Mouse (Mus musculus) kidney, adult 9 months (tissue): ENCODE measurements at regions not wholly inside any gene's neighbourhood (a gene's known extent, or its start where the extent isn't known, plus 50 kb on each side); places are given as distances from the start of the nearest gene placed in this dataset.

ENCODE experiments used
- DNase-seq: peaks from one replicate; pipeline ENCODE4 v3.0.0; 2022

GRCm38 (mm10) chr1:187413881-187414280 lies 194.7 kb upstream of the Esrrg start:
- DNase-seq, result no peak

GRCm38 (mm10) chr1:187418186-187419140 lies 190.1 kb upstream of the Esrrg start:
- no peak for DNase-seq

- DNase-seq, result peak; percentile 69
Observed at GRCm38 (mm10) chr1:187428536-187429215, 179.9 kb upstream of the Esrrg start.

GRCm38 (mm10) chr1:187433716-187434634 lies 174.6 kb upstream of the Esrrg start:
- no peak for DNase-seq

- peak; percentile 70 for DNase-seq
Observed at GRCm38 (mm10) chr1:187439170-187439914, 169.2 kb upstream of the Esrrg start.

- no peak for DNase-seq
Observed at GRCm38 (mm10) chr1:187441668-187442193, 166.9 kb upstream of the Esrrg start.

- no peak for DNase-seq
Observed at GRCm38 (mm10) chr1:187446511-187446910, 162.1 kb upstream of the Esrrg start.

GRCm38 (mm10) chr1:187448173-187448572 lies 160.4 kb upstream of the Esrrg start:
- peak; percentile 84 for DNase-seq

GRCm38 (mm10) chr1:187450106-187450505 lies 158.5 kb upstream of the Esrrg start:
- no peak for DNase-seq

- peak; percentile 47 for DNase-seq
Observed at GRCm38 (mm10) chr1:187452189-187452588, 156.4 kb upstream of the Esrrg start.

- peak; percentile 73 for DNase-seq
Observed at GRCm38 (mm10) chr1:187454431-187454830, 154.2 kb upstream of the Esrrg start.

GRCm38 (mm10) chr1:187484821-187485220 lies 123.8 kb upstream of the Esrrg start:
- DNase-seq, result no peak

- no peak for DNase-seq
Observed at GRCm38 (mm10) chr1:187487948-187488690, 120.5 kb upstream of the Esrrg start.

- no peak for DNase-seq
Observed at GRCm38 (mm10) chr1:187489452-187489851, 119.1 kb upstream of the Esrrg start.

GRCm38 (mm10) chr1:187505368-187505767 lies 103.2 kb upstream of the Esrrg start:
- DNase-seq, result no peak

- no peak for DNase-seq
Observed at GRCm38 (mm10) chr1:187507217-187507616, 101.4 kb upstream of the Esrrg start.

- peak; percentile 69 for DNase-seq
Observed at GRCm38 (mm10) chr1:187531349-187531922, 77.2 kb upstream of the Esrrg start.

- peak; percentile 21 for DNase-seq
Observed at GRCm38 (mm10) chr1:187536263-187536662, 72.3 kb upstream of the Esrrg start.

GRCm38 (mm10) chr1:187556718-187557117 lies 51.9 kb upstream of the Esrrg start:
- DNase-seq, result peak; percentile 20
